ENCODE assay signal across 10 mouse cellular contexts in genomic region chr13:12057357-12057771, GRCm38 (mm10). TPM values are rescaled to one million over a fixed set of nuclear protein-coding genes. Genes with fewer than 3 reads are reported as not detected.
DNase-seq lines count a peak whose midpoint lies in the region; ATAC-seq lines count a peak whose summit lies in the region.
"Had no signal": no experiment of that assay in that cellular context is flagged by ENCODE, and none has a peak within 500 bp of the region (broad histone marks: within the 10 kb centered on the region; RNA-seq: fewer than 3 reads in every experiment).

No protein-coding gene starts in this region.

- H3K36me3 ChIP-seq in lung, embryonic 15.5 days = no peaks in the 10 kb centered on the region
- no peaks in the 10 kb centered on the region for H3K36me3 ChIP-seq in midbrain, embryonic 16.5 days (ENCODE audit: control insufficient read depth, insufficient read depth, low read length)

- no peak overlapping the region for H3K27ac ChIP-seq in lung, embryonic 15.5 days
- H3K27ac ChIP-seq in midbrain, embryonic 16.5 days (ENCODE audit: low read length) = no peak overlapping the region

- peak; percentile 60; the same call in 1 of the 2 replicates for ATAC-seq in lung, embryonic 15.5 days (ENCODE audit: borderline replicate concordance, extremely low read depth, low FRiP score, low TSS enrichment)
- peak; percentile 41; the same call in 1 of the 2 replicates for ATAC-seq in midbrain, embryonic 16.5 days

- no peak overlapping the region for H3K4me2 ChIP-seq in lung, embryonic 15.5 days
- H3K4me2 ChIP-seq in midbrain, embryonic 16.5 days (ENCODE audit: low read length) = no peak overlapping the region

- WGBS in lung, embryonic 15.5 days = 40% methylated on average over 8 of the region's 8 CpGs
- 70% methylated on average over 8 of the region's 8 CpGs for WGBS in midbrain, embryonic 16.5 days

- H3K9me3 ChIP-seq in lung, embryonic 15.5 days = no peaks in the 10 kb centered on the region
- H3K9me3 ChIP-seq in midbrain, embryonic 16.5 days (replicated peaks; ENCODE audit: control insufficient read depth, low read length, poor library complexity, severe bottlenecking) = peaks cover 3% of the 10 kb centered on the region; the same call in 1 of the 2 replicates

- H3K4me1 ChIP-seq in lung, embryonic 15.5 days = no peaks in the 10 kb centered on the region
- H3K4me1 ChIP-seq in midbrain, embryonic 16.5 days (ENCODE audit: control insufficient read depth, insufficient read depth, low read length) = no peaks in the 10 kb centered on the region

- DNase-seq in cerebellum, adult 8-10 months = peak; percentile 51
- no peak for DNase-seq in cerebellum, postnatal 4 days (ENCODE audit: low spot score in 2 of 2)
- no peak for DNase-seq in lung, adult 18-20 months
- DNase-seq in forelimb bud, embryonic 11.5 days (ENCODE audit: low read depth, low spot score) = peak; percentile 10
- no peak for DNase-seq in spleen, postnatal 10 days (ENCODE audit: low spot score in 2 of 2)
- no peak for DNase-seq in spleen, adult 18-20 months
- DNase-seq: lung, postnatal 36 days; right cerebral cortex, postnatal 25 days had no signal

- H3K27me3 ChIP-seq in lung, embryonic 15.5 days = no peaks in the 10 kb centered on the region
- no peaks in the 10 kb centered on the region for H3K27me3 ChIP-seq in midbrain, embryonic 16.5 days (ENCODE audit: control insufficient read depth, insufficient read depth, low read depth, low read length)

- H3K9ac ChIP-seq in lung, embryonic 15.5 days = no peak overlapping the region
- H3K9ac ChIP-seq in midbrain, embryonic 16.5 days (ENCODE audit: low read depth, low read length) = no peak overlapping the region

- H3K4me3 ChIP-seq in lung, embryonic 15.5 days = no peak overlapping the region
- no peak overlapping the region for H3K4me3 ChIP-seq in midbrain, embryonic 16.5 days (ENCODE audit: low read depth, low read length)

RNA-seq across cellular contexts. Expression of gene Ryr2, which starts 49.4 kb away (rescaled TPM):
- polyA plus RNA-seq in lung, embryonic 15.5 days (2015; fragmentation: Nextera tagmentation; extraction: Ambion mirVana) = 1.2 and 1.5 TPM in 2 replicates
- 3.5 and 4.2 TPM in 2 replicates for polyA plus RNA-seq in midbrain, embryonic 16.5 days (2015; fragmentation: Nextera tagmentation; extraction: Ambion mirVana)

Comparison
In these comparisons a context has a peak if more than half of its experiments do, and no peak if none do; other contexts are left out.
1. DNase-seq: peak in cerebellum, adult 8-10 months (single experiment) and forelimb bud, embryonic 11.5 days (single experiment); none in cerebellum, postnatal 4 days (0 of 2), lung, adult 18-20 months (0 of 2), spleen, postnatal 10 days (0 of 2) and spleen, adult 18-20 months (0 of 2).